Mouse (Mus musculus) retina, embryonic 14.5 days (tissue): Measurements from ENCODE around the gene Nkx2-5.

Experiments
- DNase-seq: peaks from one replicate; pipeline ENCODE4 v3.0.0-alpha.2; 2015; ENCODE audit warnings: low spot score

Nkx2-5 gene

GRCm38 (mm10) chr17:26844909-26845148, at the start of gene Nkx2-5:
Nkx2-5 (minus strand) TSS chr17:26845009.
- DNase-seq = no peak

DNA sequence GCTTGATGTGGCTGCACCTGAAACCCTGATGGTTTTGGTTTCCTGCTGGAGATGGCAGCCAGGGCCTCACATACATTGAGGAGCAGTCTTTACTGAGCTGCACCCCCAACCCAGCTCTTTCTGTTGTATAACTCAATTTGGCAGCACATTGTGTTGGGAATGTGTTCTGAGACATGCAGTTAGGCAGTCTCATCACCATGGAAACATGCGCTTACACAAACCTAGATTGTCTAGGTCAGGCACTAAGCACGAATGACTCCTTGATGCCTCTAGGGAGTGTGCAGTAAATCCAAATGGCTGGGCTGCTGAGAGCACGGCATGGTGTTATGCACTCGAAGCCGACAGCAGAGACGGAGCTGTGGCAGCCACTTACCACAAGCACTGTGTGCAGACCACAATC, 49.5 kb upstream of the Nkx2-5 start:
- no peak for DNase-seq

DNA sequence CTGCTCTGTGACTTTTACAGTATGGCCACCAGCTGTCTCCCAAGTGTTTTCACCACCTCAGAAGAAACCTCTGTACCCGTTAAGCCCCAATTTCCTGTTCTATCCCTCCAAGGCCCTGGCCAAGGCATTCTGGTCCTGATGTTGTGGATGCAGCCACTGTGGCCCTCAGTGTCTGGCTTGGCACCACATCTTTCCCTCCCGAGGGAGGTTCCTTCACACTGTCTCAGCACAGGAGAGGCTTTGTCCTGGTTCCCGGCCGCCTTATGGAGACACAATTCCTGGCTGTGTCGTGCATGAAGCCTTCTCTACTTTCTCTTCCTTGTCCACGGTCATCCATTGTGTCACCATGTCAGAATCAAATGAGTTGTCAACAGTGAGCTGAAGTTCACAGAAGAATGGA, 48.7 kb upstream of the Nkx2-5 start:
- DNase-seq = no peak

DNA sequence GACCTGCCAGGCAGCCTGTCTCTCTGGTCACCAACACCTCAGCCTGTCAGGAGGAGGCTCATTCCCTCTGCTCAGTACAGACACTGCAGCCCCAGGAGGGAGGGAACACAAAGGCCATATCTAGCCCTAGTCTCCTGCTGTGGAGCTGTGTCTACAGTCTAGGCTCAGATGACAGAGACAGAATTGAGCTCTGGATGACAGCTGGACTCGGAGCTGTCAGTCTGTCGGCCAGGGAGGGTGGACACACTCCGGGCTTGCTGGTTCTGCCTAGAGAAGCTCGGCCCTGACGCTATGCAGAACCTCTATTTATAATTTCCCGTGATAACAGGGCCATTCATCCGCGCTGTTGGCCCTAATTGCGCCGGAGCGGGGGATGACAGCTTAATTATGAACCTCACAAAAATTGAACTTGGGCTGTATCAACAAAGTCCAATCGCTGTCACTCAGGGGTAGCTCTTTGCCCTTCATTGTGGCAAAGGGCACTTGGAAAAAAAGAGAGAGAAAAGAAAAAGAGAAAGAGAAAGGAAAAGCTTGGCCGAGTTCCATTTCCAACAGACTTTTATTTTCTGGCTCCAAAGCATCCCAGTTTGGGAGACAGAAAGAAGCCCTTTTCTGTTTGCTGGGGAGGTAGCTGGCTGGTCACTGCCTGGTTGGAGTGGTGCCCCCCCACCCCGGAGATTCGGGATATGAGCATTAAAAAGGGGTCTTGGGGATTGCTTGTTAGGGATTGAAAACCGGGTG, 48.0 kb upstream of the Nkx2-5 start:
- DNase-seq = peak; percentile 51

GRCm38 (mm10) chr17:26887926-26888325, 43.1 kb upstream of the Nkx2-5 start:
- no peak for DNase-seq

- DNase-seq = peak; percentile 94
Observed at GRCm38 (mm10) chr17:26886047-26886749, 41.4 kb upstream of the Nkx2-5 start.

GRCm38 (mm10) chr17:26884995-26885926, 40.5 kb upstream of the Nkx2-5 start:
- peak; percentile 81 for DNase-seq

GRCm38 (mm10) chr17:26883585-26883984, 38.8 kb upstream of the Nkx2-5 start:
- no peak for DNase-seq

GRCm38 (mm10) chr17:26882706-26883105, 37.9 kb upstream of the Nkx2-5 start:
- DNase-seq = no peak

DNA sequence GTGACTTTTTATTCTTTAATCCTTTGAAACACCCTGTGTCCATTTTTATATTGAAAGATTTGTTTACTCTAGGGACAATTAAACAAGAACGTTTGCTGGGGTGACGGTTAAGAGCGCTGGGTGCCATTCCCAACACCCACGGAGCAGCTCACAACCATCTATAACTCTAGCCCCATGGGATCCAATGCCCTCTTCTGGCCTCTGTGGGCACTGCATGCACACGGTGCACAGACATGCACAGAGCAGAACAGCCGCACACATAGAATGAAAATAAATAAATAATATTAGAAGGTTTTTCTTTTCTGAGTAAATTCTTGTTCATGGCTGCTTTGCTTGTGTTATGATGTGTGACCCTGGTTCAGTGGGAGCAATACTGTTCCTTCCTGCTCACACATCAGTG, 34.4 kb upstream of the Nkx2-5 start:
- DNase-seq = no peak

- no peak for DNase-seq
Observed at GRCm38 (mm10) chr17:26877927-26878326, 33.1 kb upstream of the Nkx2-5 start.

DNA sequence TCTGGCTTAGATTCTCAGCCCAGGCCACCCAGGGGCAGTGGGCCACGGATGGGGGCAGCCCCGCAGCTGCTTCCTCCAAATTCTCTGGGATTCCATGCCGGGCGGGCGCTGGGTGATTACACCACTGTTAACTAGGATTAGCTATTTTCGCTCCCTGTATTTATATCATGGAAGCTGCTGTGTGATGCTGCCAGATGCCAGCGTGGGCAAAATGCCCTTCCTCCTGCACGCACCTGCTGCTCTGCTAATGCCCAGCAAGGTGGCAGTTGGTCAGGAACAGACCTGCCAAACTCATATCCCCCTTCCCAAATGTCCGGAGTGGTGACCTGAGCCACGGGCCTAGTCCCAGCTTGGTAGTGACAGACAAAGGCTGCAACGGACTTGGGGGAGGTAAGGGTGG, 29.7 kb upstream of the Nkx2-5 start:
- no peak for DNase-seq

GRCm38 (mm10) chr17:26873502-26873901, 28.7 kb upstream of the Nkx2-5 start:
- no peak for DNase-seq

DNA sequence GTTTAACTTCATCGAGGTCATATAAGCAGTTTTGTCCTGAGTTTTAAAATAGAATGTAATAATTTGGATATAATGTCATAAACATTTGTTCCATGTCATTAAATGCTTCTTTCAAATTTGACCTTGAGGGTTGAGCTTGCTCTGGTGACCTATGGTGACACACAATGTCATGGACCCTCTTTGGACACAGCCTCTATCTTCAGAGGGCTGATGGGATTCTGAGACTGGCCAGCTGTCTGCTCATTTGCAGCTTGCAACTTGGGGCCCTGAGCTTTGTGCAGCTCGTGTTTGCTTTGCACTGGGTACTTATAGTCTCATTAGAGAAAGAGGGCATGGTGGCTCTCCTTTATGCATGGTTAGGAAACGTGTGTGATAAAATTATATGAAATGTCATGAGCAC, 28.1 kb upstream of the Nkx2-5 start:
- no peak for DNase-seq

DNA sequence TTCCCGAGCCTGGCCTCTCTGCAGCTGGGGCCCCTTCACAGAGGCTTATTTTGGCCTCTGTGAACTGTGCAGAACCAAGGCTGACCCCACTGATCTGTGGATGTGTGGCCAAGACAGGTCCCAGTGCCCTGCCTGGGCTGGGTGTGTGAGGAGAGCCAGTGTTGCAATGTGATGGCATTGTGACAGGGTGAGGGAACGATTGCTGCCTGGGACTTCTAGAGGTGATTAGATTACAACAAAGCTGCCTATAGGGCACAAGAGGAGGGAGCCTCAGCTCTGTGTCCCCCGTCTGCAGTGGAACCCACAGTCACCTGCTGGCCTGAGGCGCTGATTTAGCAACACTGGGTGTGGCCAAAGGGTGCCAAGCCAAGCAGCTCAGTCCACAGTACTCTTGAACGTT, 23.9 kb upstream of the Nkx2-5 start:
- DNase-seq = no peak

GRCm38 (mm10) chr17:26865156-26865555, 20.3 kb upstream of the Nkx2-5 start:
- DNase-seq = no peak

DNA sequence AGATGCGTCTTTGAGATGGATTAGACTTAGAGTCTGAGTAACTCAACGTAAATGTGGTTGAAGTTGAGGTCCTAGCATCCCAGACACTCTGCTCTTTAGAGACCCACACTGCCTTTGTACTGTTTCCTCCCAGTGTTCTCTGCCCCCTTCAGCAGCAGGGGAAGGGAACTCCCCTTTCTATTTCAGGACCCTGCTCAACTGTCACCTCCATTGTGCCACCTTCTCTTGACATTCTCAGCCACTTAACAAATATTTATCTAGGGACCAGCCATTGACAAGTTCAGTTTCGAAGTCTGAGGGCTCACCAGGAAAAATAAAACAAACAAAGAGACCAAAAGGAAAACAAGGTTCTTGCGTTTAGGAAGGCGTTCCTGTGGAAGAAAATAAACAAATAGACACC, 19.5 kb upstream of the Nkx2-5 start:
- no peak for DNase-seq

DNA sequence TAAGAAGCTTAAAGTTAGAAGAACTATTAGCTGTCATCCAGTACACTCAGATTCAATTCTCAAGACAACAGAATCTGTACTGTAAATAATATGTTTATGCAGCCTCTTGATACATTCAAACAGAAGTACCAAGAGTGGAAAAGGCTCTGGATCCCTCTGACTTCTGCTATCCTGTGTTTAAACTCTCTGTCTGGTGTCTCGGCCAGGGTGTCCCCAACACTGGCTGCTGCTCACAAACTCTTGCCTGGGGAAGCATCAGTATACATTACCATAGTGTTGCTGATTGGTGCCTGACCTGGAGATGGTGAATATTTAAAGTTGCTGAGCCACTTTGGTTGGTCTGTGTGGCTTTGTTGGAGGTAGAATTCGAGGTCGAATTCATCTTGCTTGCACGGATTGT, 17.0 kb upstream of the Nkx2-5 start:
- no peak for DNase-seq

GRCm38 (mm10) chr17:26861383-26861782, 16.6 kb upstream of the Nkx2-5 start:
- DNase-seq = no peak

DNA sequence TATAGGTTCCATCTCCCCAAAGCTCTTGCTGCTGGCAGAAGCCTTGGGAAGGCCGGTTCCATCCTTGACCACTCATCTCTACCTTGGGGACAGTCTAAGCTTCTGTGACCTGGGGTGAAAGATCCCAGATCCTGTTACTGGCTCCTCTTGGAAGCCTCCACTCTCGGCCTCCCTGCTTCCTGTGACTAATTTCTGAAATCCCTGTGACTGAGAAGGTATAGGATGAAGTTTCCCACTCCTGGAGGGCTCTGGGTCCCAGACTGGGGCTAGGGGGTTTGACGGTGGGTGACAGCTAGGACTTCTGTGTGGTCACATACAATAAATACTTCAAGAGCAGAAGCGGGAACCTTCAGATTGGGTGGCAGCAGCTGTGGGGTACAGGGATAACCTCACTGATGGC, 16.1 kb upstream of the Nkx2-5 start:
- DNase-seq = no peak

GRCm38 (mm10) chr17:26852262-26852661, 7.5 kb upstream of the Nkx2-5 start:
- DNase-seq = peak; percentile 8

DNA sequence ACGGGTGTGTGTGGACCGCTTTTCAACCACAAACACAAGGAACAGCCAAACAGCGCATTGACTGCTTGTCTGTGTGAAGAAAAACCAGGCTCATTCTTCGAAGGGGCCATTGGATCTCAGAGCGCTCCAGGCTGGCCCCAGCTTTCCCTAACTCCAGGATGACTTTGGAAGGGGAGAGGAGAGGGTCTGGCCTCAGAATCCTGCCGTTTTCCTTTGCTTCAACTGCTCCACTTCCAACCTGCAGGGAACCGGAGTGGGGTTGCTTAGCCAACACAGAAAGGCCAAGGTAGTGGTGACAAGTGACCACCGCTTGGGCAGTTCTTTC, 6.3 kb upstream of the Nkx2-5 start:
- DNase-seq = no peak
